Mouse (Mus musculus) liver, embryonic 14.5 days (tissue): ENCODE measurements around the gene Fam172a.

ENCODE experiments used
- CTCF ChIP-seq: IDR thresholded peaks from 2 replicates; pipeline ENCODE4 v1.5.1; 2016; ENCODE audit warnings: antibody characterized with exemption, low read depth, control low read depth
- EP300 ChIP-seq: IDR thresholded peaks from 2 replicates; pipeline ENCODE4 v1.6.1; 2016; ENCODE audit warnings: antibody characterized with exemption, low read depth

- TF ChIP-seq CTCF, result no peak
- no peak for TF ChIP-seq EP300
Measured at GRCm38 (mm10) chr13:78208689-78209410, 507.0 kb downstream of the Fam172a start.
